Mouse (Mus musculus): ENCODE data around the gene Glod5.

GRCm38 (mm10) chrX:7968226-7968625 is 50.1 kb downstream of the Glod5 start:
- TF ChIP-seq CTCF (IDR thresholded peaks at IDR 0.05; ENCODE audit: low read depth, low read length) (no peak), POLR2A (IDR thresholded peaks at IDR 0.05; ENCODE audit: borderline replicate concordance, low read depth, low read length) (no peak)
